Mouse (Mus musculus) G1E (cell line): ENCODE data around the gene Atrip. TPM values are rescaled to one million over a fixed set of nuclear protein-coding genes. Genes with fewer than 3 reads are reported as not detected.

Experiments
- ATAC-seq: 2 replicates; pipeline ENCODE4 v1.8.0; 2016; ENCODE audit warnings: mild to moderate bottlenecking; ENCODE audit not compliant: insufficient number of reproducible peaks, poor library complexity, low FRiP score, severe bottlenecking; ENCODE audit errors: extremely low read depth
- DNase-seq: peaks from one replicate; pipeline ENCODE4 v3.0.0; 2012; ENCODE audit warnings: low spot score
- H3K27me3 ChIP-seq: 2 replicates; pipeline ENCODE4 v1.6.1; 2012; ENCODE audit warnings: mild to moderate bottlenecking, low read length, inconsistent platforms; ENCODE audit not compliant: insufficient read depth
- H3K36me3 ChIP-seq: replicated peaks from 2 replicates; pipeline ENCODE3; 2012; ENCODE audit warnings: mild to moderate bottlenecking, inconsistent platforms
- H3K4me1 ChIP-seq: 2 replicates; pipeline ENCODE4 v1.6.1; 2012; ENCODE audit warnings: low read depth, low read length, inconsistent platforms, mixed read lengths; ENCODE audit not compliant: insufficient read depth
- H3K4me3 ChIP-seq: 2 replicates; pipeline ENCODE4 v1.5.1; 2012; ENCODE audit warnings: low read depth, mild to moderate bottlenecking, inconsistent platforms, low read length, moderate library complexity, mixed read lengths
- H3K9me3 ChIP-seq: replicated peaks from 2 replicates; pipeline ENCODE4 v1.6.1; 2012; ENCODE audit warnings: inconsistent platforms
- CTCF ChIP-seq: IDR thresholded peaks from 2 replicates; pipeline ENCODE4 v1.5.1; 2012; ENCODE audit warnings: low read depth, low read length, inconsistent platforms, mixed read lengths
- GATA1 ChIP-seq: IDR thresholded peaks from 2 replicates; pipeline ENCODE4 v1.6.1; 2012; ENCODE audit warnings: borderline replicate concordance, low read length, inconsistent platforms, mixed read lengths
- GATA2 ChIP-seq: IDR thresholded peaks from 2 replicates; pipeline ENCODE4 v1.6.1; 2012; ENCODE audit warnings: low read depth, low read length, inconsistent platforms, borderline replicate concordance
- POLR2AphosphoS5 ChIP-seq: IDR thresholded peaks from 2 replicates; pipeline ENCODE4 v1.6.1; 2012; ENCODE audit warnings: low read depth, low read length, inconsistent platforms; ENCODE audit not compliant: insufficient replicate concordance
- TAL1 ChIP-seq: conservative IDR thresholded peaks from 2 replicates; pipeline ENCODE4 v1.6.1; 2012; ENCODE audit warnings: low read depth, low read length, inconsistent platforms, mixed read lengths
- polyA plus RNA-seq: library from polyadenylated mRNA; stranded (reverse); fragments of >175 nt; gene quantifications from 2 replicates; pipeline ENCODE4 v1.2.3, GENCODE M21; 2012
- total RNA-seq, 2 experiments: library from RNA; stranded (forward) in 1 of 2; stranded (reverse) in 1 of 2; fragments of 200-1000 nt in 1 of 2; fragments of >200 nt in 1 of 2; fragmentation: Nextera tagmentation in 1 of 2; gene quantifications; 2 replicates each; pipeline ENCODE4 v1.2.3; 2014 to 2017

Gene Atrip
- total and polyA plus RNA-seq, 3 experiments: 9.2 to 18.1 (median 16.4) TPM

DNA sequence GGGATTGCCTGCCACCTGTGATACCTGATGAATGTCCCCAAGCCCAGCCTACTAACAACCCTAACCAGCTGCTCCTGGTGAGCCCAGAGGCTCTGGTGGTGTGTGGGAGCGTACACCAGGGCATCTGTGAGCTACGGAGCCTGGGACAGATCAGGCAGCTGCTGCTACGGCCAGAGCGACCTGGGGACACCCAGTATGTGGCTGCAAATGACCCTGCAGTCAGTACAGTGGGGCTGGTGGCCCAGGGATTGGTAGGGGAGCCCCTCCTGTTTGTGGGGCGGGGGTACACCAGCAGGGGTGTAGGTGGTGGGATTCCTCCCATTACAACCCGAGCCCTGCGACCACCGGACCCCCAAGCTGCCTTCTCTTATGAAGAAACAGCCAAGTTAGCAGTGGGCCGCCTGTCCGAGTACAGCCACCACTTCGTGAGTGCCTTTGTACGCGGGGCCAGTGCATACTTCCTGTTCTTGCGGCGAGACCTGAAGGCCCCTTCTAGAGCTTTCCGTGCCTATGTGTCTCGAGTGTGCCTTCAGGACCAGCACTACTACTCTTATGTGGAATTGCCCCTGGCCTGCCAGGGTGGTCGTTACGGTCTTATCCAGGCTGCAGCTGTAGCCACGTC is 26.5 kb upstream of the Atrip start:
- H3K4me3 ChIP-seq: no peak overlapping the region
- no peak for TF ChIP-seq GATA2
- no peak for TF ChIP-seq CTCF
- TF ChIP-seq POLR2AphosphoS5: no peak
- TF ChIP-seq GATA1: no peak
- TF ChIP-seq TAL1: no peak
- H3K36me3 ChIP-seq: no peaks in the 10 kb centered on the region
- H3K4me1 ChIP-seq: no peaks in the 10 kb centered on the region; the same call in 1 of the 2 replicates
- ATAC-seq (no peak), DNase-seq (no peak)
- H3K27me3 ChIP-seq: peaks cover 51% of the 10 kb centered on the region
- H3K9me3 ChIP-seq: peaks cover 5% of the 10 kb centered on the region

DNA sequence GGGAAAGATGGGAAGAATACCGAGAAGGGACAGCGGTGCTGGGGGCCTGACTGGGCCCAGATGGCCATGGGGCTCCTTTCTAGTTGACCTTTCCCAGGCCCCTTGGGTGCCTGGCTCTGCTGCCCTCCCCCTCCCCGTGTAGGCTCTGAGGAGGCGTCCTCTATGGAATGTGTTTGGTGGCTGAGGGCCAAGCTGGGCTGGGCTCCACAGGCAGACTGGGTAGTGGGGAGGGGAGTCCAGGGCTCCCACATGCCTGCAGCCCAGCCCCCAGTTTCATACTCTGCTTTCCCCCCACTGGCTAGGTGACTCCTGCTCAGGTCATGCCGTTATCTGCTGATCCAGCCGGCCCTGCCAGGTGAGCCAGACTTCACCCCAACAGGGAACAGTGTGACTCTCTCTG is 25.0 kb upstream of the Atrip start:
- H3K4me1 ChIP-seq: peaks cover 3% of the 10 kb centered on the region; the same call in 1 of the 2 replicates
- DNase-seq (no peak), ATAC-seq (no peak)
- peaks cover 58% of the 10 kb centered on the region for H3K27me3 ChIP-seq
- peaks cover 10% of the 10 kb centered on the region for H3K9me3 ChIP-seq
- TF ChIP-seq GATA2: no peak
- no peak for TF ChIP-seq CTCF
- no peak for TF ChIP-seq TAL1
- no peak for TF ChIP-seq GATA1
- no peak for TF ChIP-seq POLR2AphosphoS5
- no peak overlapping the region for H3K4me3 ChIP-seq
- H3K36me3 ChIP-seq: no peaks in the 10 kb centered on the region

DNA sequence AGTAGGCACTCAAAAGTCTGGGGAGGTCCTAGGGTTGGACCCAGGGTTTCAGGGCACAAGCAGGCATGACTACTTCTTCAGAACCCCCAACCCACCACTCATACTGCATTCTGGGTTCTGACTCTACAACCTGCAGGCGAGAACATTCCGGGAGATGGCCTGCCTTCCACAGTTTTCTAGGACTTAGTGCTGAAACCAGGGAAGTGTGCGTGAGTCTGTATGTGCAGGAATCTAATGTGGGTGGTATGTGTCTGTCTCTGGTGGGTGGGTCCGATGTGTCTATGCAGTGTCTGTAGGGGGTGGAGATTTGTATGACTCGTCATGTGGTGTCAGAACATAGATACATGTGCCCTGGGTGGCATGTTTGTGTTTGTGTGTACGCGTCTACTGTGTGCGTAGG is 24.4 kb upstream of the Atrip start:
- no peak overlapping the region for H3K4me3 ChIP-seq
- no peak for DNase-seq
- H3K36me3 ChIP-seq: peaks cover under 1% of the 10 kb centered on the region
- H3K9me3 ChIP-seq: peaks cover 10% of the 10 kb centered on the region
- TF ChIP-seq GATA2 (no peak), CTCF (no peak), POLR2AphosphoS5 (no peak), TAL1 (no peak), GATA1 (no peak)
- peaks cover 3% of the 10 kb centered on the region; the same call in 1 of the 2 replicates for H3K4me1 ChIP-seq
- ATAC-seq: no peak
- H3K27me3 ChIP-seq: peaks cover 58% of the 10 kb centered on the region

DNA sequence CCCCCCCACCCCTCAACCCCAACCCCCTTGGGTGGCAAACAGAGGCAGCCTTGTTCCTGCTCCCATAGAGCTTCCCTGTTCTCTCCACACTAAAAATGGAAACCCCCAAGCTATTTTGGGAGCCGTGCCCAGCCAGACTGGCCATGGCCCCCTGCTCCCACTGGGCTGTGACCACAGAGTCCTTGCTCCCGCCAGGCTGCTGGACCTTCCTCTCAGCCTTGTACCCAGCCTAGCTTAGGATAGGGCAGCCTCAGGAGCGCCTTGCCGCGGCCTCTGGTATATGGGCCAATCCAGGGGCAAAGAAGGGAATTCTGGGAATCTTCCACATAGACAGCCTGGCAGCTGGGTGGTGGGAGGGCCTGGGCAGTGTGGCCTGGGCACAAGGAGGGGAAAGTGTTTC is 23.9 kb upstream of the Atrip start:
- no peak overlapping the region for H3K4me3 ChIP-seq
- peaks cover 6% of the 10 kb centered on the region for H3K36me3 ChIP-seq
- DNase-seq: no peak
- peaks cover 3% of the 10 kb centered on the region; the same call in 1 of the 2 replicates for H3K4me1 ChIP-seq
- no peak for ATAC-seq
- peaks cover 58% of the 10 kb centered on the region for H3K27me3 ChIP-seq
- TF ChIP-seq CTCF (no peak), TAL1 (no peak), POLR2AphosphoS5 (no peak), GATA2 (no peak), GATA1 (no peak)
- H3K9me3 ChIP-seq: peaks cover 10% of the 10 kb centered on the region

DNA sequence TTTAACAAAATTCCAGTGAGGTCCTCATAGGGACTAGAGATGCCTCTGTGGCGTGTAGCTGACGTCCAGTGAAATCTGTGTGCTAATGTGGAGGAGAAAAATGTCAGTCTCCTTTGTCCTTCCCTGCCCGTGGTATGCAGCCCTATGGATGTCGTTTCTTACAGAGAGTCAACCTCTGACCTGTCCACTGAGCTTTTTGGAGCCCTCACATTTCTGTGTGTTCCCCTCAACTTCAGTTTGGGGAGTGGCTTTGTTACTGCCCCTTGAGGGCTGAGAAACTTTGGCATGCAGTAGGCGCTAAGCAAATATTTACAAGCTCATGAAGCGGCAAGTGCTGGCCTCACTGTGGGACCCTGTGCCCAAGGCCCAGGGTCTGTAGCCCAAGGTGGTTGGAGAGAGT is 23.4 kb upstream of the Atrip start:
- no peak for DNase-seq
- no peak for ATAC-seq
- Histone ChIP-seq H3K9me3 (peaks cover 10% of the 10 kb centered on the region), H3K36me3 (peaks cover 11% of the 10 kb centered on the region), H3K4me3 (no peak overlapping the region), H3K4me1 (peaks cover 3% of the 10 kb centered on the region; the same call in 1 of the 2 replicates), H3K27me3 (peaks cover 58% of the 10 kb centered on the region)
- TF ChIP-seq POLR2AphosphoS5 (no peak), GATA2 (no peak), CTCF (no peak), GATA1 (no peak), TAL1 (no peak)

DNA sequence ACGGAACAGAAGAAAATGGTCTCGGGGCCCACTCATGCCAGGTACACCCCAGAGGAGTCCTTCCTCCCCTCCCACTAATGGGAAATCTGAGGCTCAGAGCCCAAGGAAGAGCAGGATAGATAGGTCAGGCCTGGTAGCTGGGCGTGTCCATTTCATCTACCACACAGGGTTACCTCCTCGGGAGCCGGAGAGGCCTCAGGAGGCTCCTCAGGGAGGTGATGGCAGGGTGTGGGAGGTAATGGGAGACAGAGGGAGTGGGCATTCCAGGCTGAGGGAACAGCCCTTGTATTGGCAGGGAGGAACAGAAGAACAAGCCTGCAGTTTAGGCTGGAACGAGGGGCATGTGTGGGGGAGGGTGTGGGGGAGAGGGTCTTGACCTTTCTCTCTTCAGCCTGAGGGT is 22.9 kb upstream of the Atrip start:
- Histone ChIP-seq H3K9me3 (peaks cover 10% of the 10 kb centered on the region), H3K36me3 (peaks cover 15% of the 10 kb centered on the region), H3K4me3 (no peak overlapping the region), H3K27me3 (peaks cover 55% of the 10 kb centered on the region), H3K4me1 (peaks cover 3% of the 10 kb centered on the region; the same call in 1 of the 2 replicates)
- TF ChIP-seq POLR2AphosphoS5 (no peak), GATA2 (no peak), GATA1 (no peak)
- ATAC-seq: no peak
- no peak for DNase-seq

DNA sequence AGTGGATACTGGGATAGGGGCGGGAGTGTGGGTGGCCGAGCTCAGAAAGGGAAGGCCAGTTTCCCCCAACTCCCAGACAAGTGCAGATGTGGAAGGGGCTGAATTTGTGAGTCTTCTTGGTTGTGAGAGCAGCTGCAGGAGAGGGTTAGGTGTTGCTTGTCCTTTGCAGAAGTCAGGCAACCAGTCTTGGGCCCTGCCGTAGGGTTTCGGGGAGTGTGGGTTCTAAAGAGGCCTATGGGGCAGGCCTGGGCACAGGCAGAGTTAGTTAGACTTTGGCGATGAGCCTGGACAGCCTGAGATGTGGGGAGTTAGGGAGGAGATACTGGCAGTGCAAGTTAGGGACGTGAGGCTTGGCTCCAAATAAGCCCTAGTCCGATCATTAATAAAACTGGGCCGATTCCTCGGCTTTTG is 22.3 kb upstream of the Atrip start:
- Histone ChIP-seq H3K4me1 (peaks cover 3% of the 10 kb centered on the region; the same call in 1 of the 2 replicates), H3K27me3 (peaks cover 51% of the 10 kb centered on the region), H3K4me3 (no peak overlapping the region), H3K36me3 (peaks cover 21% of the 10 kb centered on the region), H3K9me3 (peaks cover 10% of the 10 kb centered on the region)
- no peak for DNase-seq
- ATAC-seq: no peak
- no peak for TF ChIP-seq CTCF
- TF ChIP-seq POLR2AphosphoS5: no peak
- no peak for TF ChIP-seq GATA1
- no peak for TF ChIP-seq GATA2
- no peak for TF ChIP-seq TAL1
